Mouse (Mus musculus): ENCODE measurements at regions not wholly inside any gene's neighbourhood (a gene's known extent, or its start where the extent isn't known, plus 50 kb on each side); places are given as distances from the start of the nearest gene placed in this dataset.
A peak's percentile ranks its signal among the peaks of the same experiment; 100 is the strongest.
"Not testable (repeated sequence)": the region's sequence is repeated elsewhere in the genome, so short reads cannot be mapped to it uniquely, and the experiment has no call there.

GRCm38 (mm10) chr14:37571971-37572370 lies 436.9 kb upstream of the Ghitm start:
- DNase-seq, result no peak

DNA sequence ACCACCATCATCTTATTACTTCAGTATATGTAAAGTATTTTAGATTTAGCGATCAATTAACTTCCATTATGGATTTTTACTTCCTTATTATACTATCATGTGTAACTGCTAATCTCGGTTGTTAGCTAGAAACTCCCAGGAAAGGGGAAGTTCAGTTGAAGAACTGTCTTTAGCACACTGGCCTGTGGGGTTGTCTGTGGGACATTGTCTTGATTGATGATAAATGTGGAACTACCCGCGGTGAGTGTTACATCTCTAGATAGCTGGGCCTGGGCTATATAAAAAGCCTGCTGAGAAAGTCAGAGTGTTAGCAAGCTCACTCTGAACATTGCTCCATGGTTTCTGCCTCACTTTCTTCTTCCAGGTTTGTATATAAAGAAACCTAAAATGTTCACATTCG lies 423.2 kb upstream of the Ghitm start:
- DNase-seq, result no peak

- no peak for DNase-seq
Observed at GRCm38 (mm10) chr14:37523616-37524015, 388.5 kb upstream of the Ghitm start.

GRCm38 (mm10) chr14:37520631-37521030 lies 385.6 kb upstream of the Ghitm start:
- not testable (repeated sequence) for DNase-seq

DNA sequence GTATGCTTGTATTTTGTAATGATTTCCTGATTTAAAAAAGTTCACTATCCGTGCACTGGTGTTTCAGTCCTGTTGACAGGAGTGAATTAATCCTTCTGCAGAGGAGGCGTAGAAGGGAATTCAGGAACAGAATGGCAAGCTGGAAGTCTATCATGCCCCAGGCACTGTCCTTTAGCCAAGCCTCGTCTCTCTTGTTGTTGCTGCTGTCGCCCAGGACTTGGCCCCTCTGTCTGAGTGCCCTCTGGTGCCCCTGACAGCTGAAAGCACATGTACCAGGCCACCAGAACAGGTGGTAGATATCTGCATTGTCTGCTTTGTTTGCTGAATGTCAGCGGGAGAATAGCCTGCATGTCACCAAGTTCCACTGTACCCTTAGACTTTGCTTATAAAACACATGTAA lies 370.2 kb upstream of the Ghitm start:
- no peak for DNase-seq

DNA sequence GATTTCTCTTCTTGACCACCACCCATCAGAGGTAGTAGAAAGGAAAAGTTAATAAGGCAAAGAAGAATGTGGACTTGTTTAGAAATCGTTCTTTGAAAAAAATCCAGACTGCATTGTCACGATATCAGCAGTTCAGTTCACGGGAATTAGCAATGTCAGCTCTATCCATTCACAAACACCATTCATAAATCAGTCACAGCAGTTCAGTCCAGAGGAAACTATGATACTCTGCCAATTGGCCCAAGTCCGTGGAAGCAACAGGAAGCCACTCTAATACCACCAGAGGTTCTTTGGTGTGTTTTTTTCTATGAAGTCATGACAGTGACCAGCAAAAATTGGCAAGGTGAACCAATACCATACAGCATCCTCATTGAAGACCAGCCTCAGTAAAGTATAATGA lies 355.6 kb upstream of the Ghitm start:
- no peak for DNase-seq

GRCm38 (mm10) chr14:37485292-37485691 lies 350.2 kb upstream of the Ghitm start:
- no peak for DNase-seq

GRCm38 (mm10) chr14:37477599-37477998 lies 342.5 kb upstream of the Ghitm start:
- DNase-seq, result no peak

DNA sequence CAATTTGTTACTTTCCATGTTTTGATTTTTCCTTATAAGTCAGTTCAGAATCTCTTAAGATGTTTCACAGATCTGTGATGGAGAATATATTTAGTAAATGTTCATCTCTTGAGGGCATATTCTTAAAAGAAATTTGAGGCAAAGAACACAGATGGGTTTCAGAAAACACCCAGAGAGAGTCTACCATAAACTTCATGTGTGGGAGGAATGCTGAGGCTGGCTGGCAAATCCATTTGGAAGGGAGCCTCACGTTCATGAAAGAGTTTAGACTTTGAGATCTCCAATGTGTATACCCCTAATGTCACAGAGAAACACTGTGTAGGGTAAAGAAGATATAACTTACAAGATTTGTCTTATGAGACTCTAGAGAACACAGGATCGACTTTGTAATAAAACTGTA lies 333.6 kb upstream of the Ghitm start:
- DNase-seq, result no peak

GRCm38 (mm10) chr14:37440874-37441273 lies 305.8 kb upstream of the Ghitm start:
- no peak for DNase-seq

DNA sequence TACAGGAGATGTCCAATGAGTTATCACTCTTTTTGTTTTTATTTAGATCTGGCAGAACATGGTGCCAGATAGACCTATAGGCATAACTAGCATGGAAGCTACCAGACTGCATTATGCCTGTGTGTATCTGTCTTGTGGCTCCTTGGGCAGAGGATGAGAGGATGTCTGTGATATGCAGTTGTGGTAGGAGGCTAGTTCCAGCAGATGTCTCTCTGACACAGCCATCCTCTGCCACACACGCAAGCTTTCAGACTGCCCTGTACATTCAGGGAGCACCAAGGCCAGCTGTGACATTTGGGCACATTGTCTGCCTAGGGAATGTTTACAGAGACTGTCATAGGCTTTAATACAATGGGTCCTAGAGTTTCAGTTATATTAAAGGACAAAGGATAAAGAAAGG lies 295.6 kb upstream of the Ghitm start:
- no peak for DNase-seq

DNA sequence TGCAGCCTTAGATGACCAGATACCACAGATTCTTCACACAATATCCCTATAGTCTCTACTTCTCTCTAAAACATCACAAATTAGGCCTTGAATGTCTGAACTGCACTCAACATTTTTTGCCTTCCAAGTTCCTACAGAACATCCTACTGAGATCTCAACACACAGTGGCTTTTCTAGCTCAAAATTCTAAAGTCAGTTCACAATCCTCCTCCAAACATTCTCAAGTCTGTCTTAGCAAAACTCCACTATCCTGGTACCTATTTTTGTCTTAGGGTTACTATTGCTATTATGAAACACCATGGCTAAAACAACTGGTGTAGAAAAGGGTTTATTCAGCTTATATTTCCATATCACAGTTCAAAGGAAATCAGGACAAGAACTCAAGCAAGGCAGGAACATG lies 290.4 kb upstream of the Ghitm start:
- DNase-seq, result no peak

DNA sequence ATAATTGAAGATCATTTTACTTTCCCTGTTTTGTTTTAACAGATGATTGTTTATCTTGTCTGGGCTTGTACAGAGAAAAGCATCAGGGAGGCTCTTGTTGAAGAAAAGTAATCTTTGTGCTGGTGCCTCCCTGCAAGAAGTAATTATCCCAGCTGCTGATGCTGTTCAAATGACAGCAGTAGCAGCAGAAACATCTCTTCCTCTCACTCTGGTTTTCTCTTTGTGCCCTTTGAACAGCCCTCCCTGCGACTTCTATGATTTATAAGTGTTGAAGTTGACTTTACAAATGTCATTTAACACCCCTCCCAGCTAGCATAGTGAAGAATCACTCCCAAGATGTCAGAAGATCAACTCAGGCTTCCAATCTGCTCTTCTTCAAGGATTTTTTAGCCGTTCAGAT lies 286.5 kb upstream of the Ghitm start:
- DNase-seq, result no peak

DNA sequence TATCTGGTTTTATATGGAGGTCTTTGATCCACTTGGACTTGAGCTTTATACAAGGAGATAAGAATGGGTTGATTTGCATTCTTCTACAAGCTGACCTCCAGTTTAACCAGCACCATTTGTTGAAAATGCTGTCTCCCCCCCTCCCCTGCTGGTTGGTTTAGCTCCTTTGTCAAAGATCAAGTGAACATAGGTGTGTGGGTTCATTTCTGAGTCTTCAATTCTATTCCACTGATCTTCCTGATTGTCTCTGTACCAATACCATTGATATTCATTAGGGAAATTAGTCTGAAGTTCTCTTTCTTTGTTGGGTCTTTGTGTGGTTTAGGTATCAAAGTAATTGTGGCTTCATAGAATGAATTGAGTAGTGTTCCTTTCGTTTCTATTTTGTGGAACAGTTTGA lies 277.5 kb upstream of the Ghitm start:
- not testable (repeated sequence) for DNase-seq

DNA sequence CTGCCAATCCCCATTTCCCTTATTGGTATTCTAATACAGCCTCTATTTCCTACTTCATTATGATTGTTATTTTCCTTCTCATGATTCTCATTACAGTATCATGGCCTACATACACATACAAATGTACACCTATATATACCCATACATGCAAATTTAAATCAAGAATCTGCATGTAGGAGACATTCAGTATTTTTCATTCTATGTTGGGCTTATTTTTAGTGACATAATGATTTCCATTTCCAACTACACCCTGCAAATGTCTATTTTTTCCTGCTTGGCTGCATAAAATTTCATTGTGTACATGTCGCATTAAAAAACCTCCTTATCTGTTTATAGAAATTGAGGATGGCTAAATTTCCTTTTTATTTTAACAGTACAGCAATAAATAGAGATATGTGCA lies 236.9 kb upstream of the Ghitm start:
- no peak for DNase-seq

GRCm38 (mm10) chr14:37361896-37362295 lies 226.8 kb upstream of the Ghitm start:
- DNase-seq, result no peak

DNA sequence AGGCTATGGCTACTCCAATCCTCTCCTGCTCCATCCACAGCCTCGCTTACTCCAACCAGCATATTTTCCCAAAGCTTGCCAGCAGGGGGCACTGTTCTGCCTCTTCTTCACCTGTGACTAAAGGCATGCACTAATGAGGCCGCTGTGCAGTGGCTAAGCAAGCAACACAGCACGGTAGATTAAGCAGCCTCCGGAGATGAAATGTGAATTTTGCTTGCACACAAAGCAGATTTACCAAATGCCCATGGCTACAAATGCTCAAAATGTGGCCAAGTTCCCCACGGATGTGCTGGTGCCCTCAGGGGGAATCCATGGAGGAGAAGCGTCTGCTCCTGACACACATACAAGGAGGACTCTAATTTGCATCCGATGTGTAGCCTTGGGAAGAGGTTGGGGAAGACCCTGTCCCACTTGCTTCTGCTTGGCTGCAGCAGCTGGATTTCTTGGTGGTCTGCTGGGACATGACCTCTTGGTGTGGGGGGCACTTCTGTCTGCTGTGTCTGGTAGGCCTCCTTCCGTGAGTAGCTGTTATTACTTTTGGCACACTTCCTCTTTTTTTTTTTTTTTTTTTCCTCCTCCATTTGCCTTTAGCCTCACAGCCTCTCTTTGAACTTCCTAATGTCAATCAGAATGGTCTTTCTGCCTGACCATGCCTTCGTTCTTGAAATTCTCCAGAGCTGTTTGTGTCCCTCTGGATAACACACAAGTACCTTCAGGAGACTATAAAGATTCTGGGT lies 221.1 kb upstream of the Ghitm start:
- DNase-seq, result peak; percentile 85

GRCm38 (mm10) chr14:37323392-37323791 lies 188.3 kb upstream of the Ghitm start:
- DNase-seq, result no peak

DNA sequence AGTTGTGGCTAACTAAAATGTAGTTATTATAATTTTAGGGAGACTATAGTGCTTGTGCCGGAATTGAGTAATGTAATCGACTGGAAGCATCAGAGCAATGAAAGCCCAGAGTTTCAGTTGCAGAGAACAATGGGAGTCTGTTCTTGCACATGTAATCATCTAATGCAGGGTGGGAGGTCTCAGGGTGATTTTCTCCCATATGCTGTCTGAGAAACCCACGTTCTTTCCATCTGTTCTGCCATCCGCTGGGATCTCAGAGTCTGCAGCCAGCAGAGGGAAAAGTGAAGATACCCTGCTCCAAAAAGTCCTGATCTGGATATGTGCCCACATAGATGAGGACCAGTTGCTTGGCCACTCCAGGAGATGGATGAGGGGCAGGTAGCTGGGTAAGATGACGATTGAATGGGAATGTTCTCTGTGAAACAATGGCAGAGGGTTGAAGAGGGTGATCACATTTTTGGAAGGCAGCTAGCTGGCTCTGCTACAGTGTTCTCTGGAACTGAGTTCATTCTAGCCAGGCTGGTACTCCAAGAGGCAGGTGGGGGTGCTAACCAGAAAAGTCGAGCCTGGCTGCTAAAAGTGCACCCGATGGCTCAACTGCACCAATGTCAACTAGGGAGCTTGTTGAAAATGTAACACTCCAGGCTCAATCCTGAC lies 180.3 kb upstream of the Ghitm start:
- DNase-seq, result no peak

- no peak for DNase-seq
Observed at GRCm38 (mm10) chr14:37313906-37314305, 178.8 kb upstream of the Ghitm start.

DNA sequence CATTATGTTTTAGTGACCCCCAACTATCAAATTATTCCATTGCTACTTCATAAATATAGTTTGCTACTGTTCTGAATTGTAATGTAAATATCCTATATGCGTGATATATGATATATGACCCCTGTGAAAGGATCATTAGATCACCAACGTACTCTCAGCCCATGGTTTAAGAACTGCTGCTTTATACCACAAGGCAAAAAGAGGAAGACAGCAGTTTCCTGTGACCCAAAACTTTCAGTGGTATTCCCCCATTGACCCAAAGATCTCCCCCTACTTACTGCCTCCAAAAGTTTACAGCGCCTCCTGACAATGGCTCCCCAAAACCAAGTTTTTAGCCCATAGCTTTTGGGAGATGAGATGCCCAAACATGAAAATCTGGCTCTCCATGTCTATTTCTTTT lies 177.8 kb upstream of the Ghitm start:
- DNase-seq, result no peak

DNA sequence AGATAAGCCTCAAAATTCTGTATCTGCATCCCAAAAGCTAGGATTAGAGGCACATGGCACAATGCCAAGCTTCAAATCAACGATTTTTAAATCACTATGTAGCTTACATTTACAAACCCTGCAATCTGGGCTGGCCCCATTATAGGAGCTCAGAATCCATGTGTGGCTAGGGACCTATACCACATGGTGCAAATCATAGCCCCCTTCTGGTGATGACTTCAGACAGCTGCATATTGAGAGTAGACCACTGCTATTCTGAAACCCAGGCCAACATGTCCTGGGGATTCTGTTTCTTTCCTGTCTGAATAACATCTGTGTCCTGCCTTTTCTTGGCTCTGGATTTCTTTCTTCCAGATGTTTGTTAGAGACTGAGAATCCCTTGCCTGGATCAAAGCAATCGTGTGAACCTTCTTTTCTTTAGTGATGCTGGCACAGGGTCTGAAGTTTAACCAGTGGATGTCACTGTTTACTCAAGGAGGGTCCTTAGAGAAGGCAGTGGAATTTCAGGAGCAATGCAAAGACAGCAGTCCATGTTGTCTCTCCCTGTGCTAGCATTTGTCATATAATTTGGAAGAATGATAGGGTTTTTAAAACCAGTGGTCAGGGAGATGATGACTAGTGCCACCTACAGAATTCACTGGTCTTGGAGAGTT lies 171.7 kb upstream of the Ghitm start:
- DNase-seq, result no peak

DNA sequence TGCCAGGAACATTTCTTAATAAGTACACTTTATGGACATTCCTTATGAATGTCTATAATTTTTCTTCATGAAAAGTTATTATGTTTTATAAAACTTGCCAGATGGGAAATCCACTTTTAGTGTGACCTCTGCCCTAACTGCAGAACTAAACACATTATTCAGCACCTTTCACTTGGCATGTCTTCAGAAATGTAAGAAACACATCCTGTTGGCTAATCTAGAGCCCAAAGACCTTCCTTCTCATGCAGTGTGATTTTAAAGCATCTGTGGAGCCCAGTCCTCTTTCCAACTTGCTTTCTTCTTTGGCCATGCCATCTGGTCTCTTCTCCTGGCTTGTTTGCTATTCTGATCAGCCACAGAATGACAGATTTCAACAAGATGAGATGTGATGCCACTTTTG lies 163.6 kb upstream of the Ghitm start:
- DNase-seq, result no peak

GRCm38 (mm10) chr14:37296531-37296930 lies 161.5 kb upstream of the Ghitm start:
- DNase-seq, result no peak

All from right cerebral cortex, postnatal 14 days (tissue).